Comparison of ENCODE assay signal across 8 mouse cellular contexts in the genomic region with DNA sequence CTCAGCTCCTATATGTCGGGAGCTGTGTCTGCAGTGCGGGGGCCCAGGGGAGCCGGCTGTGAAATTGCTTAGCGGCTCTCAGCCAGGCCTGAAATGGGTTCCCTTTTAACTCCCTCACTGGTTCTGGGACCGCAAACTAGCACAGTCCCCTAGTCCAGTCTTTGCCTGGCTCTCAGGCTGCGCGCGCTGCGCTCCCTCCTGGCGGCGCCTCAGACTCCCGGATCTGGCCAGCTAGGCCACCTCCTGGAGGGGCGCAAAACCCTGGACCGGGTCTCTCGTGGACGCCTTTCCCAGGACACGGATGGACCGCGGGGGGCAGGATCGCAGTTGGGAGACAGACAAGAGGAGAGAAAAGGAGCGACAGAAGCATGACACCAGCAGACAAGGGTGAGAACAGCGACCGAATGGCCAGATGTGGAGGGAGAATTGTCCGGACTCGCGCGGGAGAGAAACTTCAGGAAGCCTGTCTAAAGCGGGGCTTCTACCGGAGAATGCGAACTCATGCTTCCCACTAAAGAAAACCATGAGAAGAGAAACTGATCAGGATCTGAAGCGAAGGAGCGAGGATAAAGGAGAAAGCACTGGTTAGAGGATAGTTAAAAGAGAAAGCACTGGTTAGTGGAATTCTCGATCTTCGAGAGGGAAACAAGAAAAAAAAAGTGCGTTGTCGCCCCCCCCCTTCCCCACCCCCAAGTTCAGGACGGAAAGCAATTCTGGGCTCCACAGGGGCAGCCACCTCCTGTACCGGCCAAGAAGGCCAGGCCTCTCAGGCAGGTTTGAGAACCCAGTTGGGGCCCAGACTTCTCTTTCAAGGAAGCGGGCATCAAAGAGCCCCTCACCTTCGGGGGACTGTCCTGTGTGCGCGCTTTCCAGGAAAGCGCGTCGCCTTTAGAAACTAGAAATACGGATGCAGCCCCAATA. TPM values are rescaled to one million over a fixed set of nuclear protein-coding genes. Genes with fewer than 3 reads are reported as not detected.
A peak's percentile ranks its signal among the peaks of the same experiment; 100 is the strongest.
DNase-seq lines count a peak whose midpoint lies in the region; ATAC-seq lines count a peak whose summit lies in the region.

No protein-coding gene starts in this region.

- H3K27me3 ChIP-seq in heart, embryonic 14.5 days (ENCODE audit: control insufficient read depth, insufficient read depth, low read length), result peaks cover 78% of the 10 kb centered on the region
- peaks cover 70% of the 10 kb centered on the region for H3K27me3 ChIP-seq in midbrain, embryonic 13.5 days

- H3K9ac ChIP-seq in heart, embryonic 14.5 days (ENCODE audit: low read length), result peak overlapping the region; percentile 46
- H3K9ac ChIP-seq in midbrain, embryonic 13.5 days (replicated peaks), result peak overlapping the region; percentile 57

- ATAC-seq in heart, embryonic 14.5 days (ENCODE audit: insufficient number of reproducible peaks, insufficient read depth, low FRiP score, low read depth), result no peak
- ATAC-seq in midbrain, embryonic 13.5 days, result 0 out of 2 replicates have a peak, but pooled peaks have one; percentile 9

- peak overlapping the region; percentile 36 to 42 for H3K4me3 ChIP-seq in heart, embryonic 14.5 days (ENCODE audit: control insufficient read depth in 1 of 2, insufficient read depth in 1 of 2, low read depth in 1 of 2, low read length in 2 of 2)
- peak overlapping the region; percentile 78 for H3K4me3 ChIP-seq in midbrain, embryonic 13.5 days (replicated peaks)

- DNase-seq in right cerebral cortex, postnatal 25 days, result peak; percentile 10
- DNase-seq in right cerebral cortex, postnatal 36 days (ENCODE audit: low spot score in 2 of 2), result no peak
- DNase-seq in kidney, postnatal 4 days, result peak; percentile 63 to 74
- DNase-seq in MN1 (ENCODE audit: low spot score), result no peak
- no peak for DNase-seq in urinary bladder, adult 2 months (ENCODE audit: low spot score)
- DNase-seq in frontal cortex, postnatal 14 days (ENCODE audit: low spot score in 2 of 2), result no peak

- peaks cover 5 to 13% of the 10 kb centered on the region in 2 experiments; a peak in 2 of 4 replicates for H3K4me1 ChIP-seq in heart, embryonic 14.5 days (ENCODE audit: control insufficient read depth in 2 of 2, insufficient read depth in 2 of 2, low read length in 2 of 2)
- peaks cover 47% of the 10 kb centered on the region for H3K4me1 ChIP-seq in midbrain, embryonic 13.5 days (replicated peaks)

- WGBS in heart, embryonic 14.5 days, result under 1% methylated on average over 46 of the region's 46 CpGs
- under 1% methylated on average over 46 of the region's 46 CpGs for WGBS in midbrain, embryonic 13.5 days

- H3K27ac ChIP-seq in heart, embryonic 14.5 days (replicated peaks in 1 of 2; ENCODE audit: control insufficient read depth in 1 of 2, insufficient read depth in 1 of 2, low read depth in 2 of 2, low read length in 2 of 2), result 0 out of 4 replicates have a peak overlapping the region, but pooled peaks of 1 of the 2 experiments have one; percentile 8
- peak overlapping the region; percentile 17; the same call in 1 of the 2 replicates for H3K27ac ChIP-seq in midbrain, embryonic 13.5 days

- no peaks in the 10 kb centered on the region for H3K9me3 ChIP-seq in heart, embryonic 14.5 days (ENCODE audit: control insufficient read depth, low read length)
- no peaks in the 10 kb centered on the region for H3K9me3 ChIP-seq in midbrain, embryonic 13.5 days

- no peaks in the 10 kb centered on the region for H3K36me3 ChIP-seq in heart, embryonic 14.5 days (ENCODE audit: control insufficient read depth, insufficient read depth, low read length)
- no peaks in the 10 kb centered on the region for H3K36me3 ChIP-seq in midbrain, embryonic 13.5 days

- H3K4me2 ChIP-seq in heart, embryonic 14.5 days (ENCODE audit: low read length), result peak overlapping the region; percentile 69
- H3K4me2 ChIP-seq in midbrain, embryonic 13.5 days (replicated peaks), result peak overlapping the region; percentile 77

RNA-seq across cellular contexts. Expression of a gene that starts 4.4 kb away (rescaled TPM):
- polyA plus RNA-seq in heart, embryonic 14.5 days (2014; fragmentation: Nextera tagmentation; extraction: Ambion mirVana), result 11.2 and 13.3 TPM in 2 replicates
- polyA plus RNA-seq in midbrain, embryonic 13.5 days (2015; fragmentation: Nextera tagmentation; extraction: Ambion mirVana), result 36.7 and 45.1 TPM in 2 replicates
- polyA plus RNA-seq in urinary bladder, adult 2 months (2012; rRNA removed), result 1.0 and 2.0 TPM in 2 replicates

Comparison
In these comparisons a context has a peak if more than half of its experiments do, and no peak if none do; other contexts are left out.
1. DNase-seq: peak in right cerebral cortex, postnatal 25 days (single experiment) and kidney, postnatal 4 days (2 of 2); none in right cerebral cortex, postnatal 36 days (0 of 2), MN1 (single experiment), urinary bladder, adult 2 months (single experiment) and frontal cortex, postnatal 14 days (0 of 2).